Mouse (Mus musculus) midbrain, postnatal 0 days (tissue): ENCODE data around the gene Emc9. TPM values are rescaled to one million over a fixed set of nuclear protein-coding genes. Genes with fewer than 3 reads are reported as not detected.

Source experiments
- ATAC-seq: fragments of 200-750 bp; cut with Nextera tagmentation; 2 replicates; pipeline ENCODE4 v1.8.0; 2017; ENCODE audit warnings: moderate number of reproducible peaks, mild to moderate bottlenecking, moderate TSS enrichment, moderate library complexity; ENCODE audit not compliant: low FRiP score
- DNase-seq: peaks from one replicate; pipeline ENCODE4 v3.0.0-alpha.2; 2015; ENCODE audit warnings: low spot score
- H3K27ac ChIP-seq: fragments of 300-500 bp; sonication (generic); 2 replicates; pipeline ENCODE4 v1.5.1; 2014; ENCODE audit warnings: low read depth, mild to moderate bottlenecking, low read length, mixed read lengths
- H3K27me3 ChIP-seq: fragments of 300-500 bp; sonication (generic); 2 replicates; pipeline ENCODE4 v1.6.1; 2014; ENCODE audit warnings: low read length, control low read depth, mixed read lengths; ENCODE audit not compliant: insufficient read depth
- H3K36me3 ChIP-seq: fragments of 300-500 bp; sonication (generic); 2 replicates; pipeline ENCODE4 v1.6.1; 2014; ENCODE audit warnings: low read length, control low read depth, mixed read lengths; ENCODE audit not compliant: insufficient read depth
- H3K4me1 ChIP-seq: fragments of 300-500 bp; sonication (generic); 2 replicates; pipeline ENCODE4 v1.6.1; 2014; ENCODE audit warnings: mild to moderate bottlenecking, control low read depth, antibody characterized with exemption, low read length, mixed read lengths; ENCODE audit not compliant: insufficient read depth
- H3K4me2 ChIP-seq: fragments of 300-500 bp; sonication (generic); 2 replicates; pipeline ENCODE4 v1.6.1; 2014; ENCODE audit warnings: low read depth, mild to moderate bottlenecking, low read length, mixed read lengths; ENCODE audit not compliant: poor library complexity, severe bottlenecking
- H3K4me3 ChIP-seq: fragments of 300-500 bp; sonication (generic); 2 replicates; pipeline ENCODE4 v1.5.1; 2014; ENCODE audit warnings: low read depth, mild to moderate bottlenecking, low read length, moderate library complexity
- H3K9ac ChIP-seq: fragments of 300-500 bp; sonication (generic); replicated peaks from 2 replicates; pipeline ENCODE4 v1.6.1; 2014; ENCODE audit warnings: mild to moderate bottlenecking, low read length, moderate library complexity, mixed read lengths; ENCODE audit not compliant: poor library complexity, severe bottlenecking
- H3K9me3 ChIP-seq: fragments of 300-500 bp; sonication (generic); 2 replicates; pipeline ENCODE4 v1.6.1; 2016; ENCODE audit warnings: low read length, control low read depth
- CTCF ChIP-seq: IDR thresholded peaks from 2 replicates; pipeline ENCODE4 v1.5.1; 2016; ENCODE audit warnings: antibody characterized with exemption, mild to moderate bottlenecking
- WGBS: fragments of 180-500 bp; shearing (Covaris S2); extraction: QIAGEN DNeasy Blood & Tissue Kit; methylation state at CpG from one replicate; pipeline ENCODE4 v1.1.7; 2014; 5-methylcytosine and 5-hydroxymethylcytosine counted together
- polyA plus RNA-seq: library from polyadenylated mRNA; unstranded; fragments of >200 nt; fragmentation: Nextera tagmentation; extraction: Ambion mirVana; gene quantifications from 2 replicates; pipeline ENCODE4 v1.2.1, GENCODE M21; 2015
- total RNA-seq: library from RNA; depleted of rRNA; stranded (reverse); fragments of >200 nt; gene quantifications from 2 replicates; pipeline ENCODE4 v1.2.3, GENCODE M21; 2014

The Emc9 gene
- total and polyA plus RNA-seq, 2 experiments from 2014 or later, result 36.3 to 74.3 TPM

GRCm38 (mm10) chr14:55551794-55552193 is 33.3 kb downstream of the Emc9 start:
- ATAC-seq, result no peak
- Histone ChIP-seq H3K36me3 (peaks cover 28% of the 10 kb centered on the region), H3K27ac (no peak overlapping the region), H3K4me3 (no peak overlapping the region), H3K4me2 (no peak overlapping the region), H3K9ac (no peak overlapping the region), H3K27me3 (no peaks in the 10 kb centered on the region), H3K9me3 (no peaks in the 10 kb centered on the region), H3K4me1 (no peaks in the 10 kb centered on the region)
- DNase-seq, result no peak
- WGBS, result 92% methylated on average over 8 of the region's 8 CpGs
- no peak for TF ChIP-seq CTCF

- no peak for ATAC-seq
- Histone ChIP-seq H3K9me3 (no peaks in the 10 kb centered on the region), H3K27ac (no peak overlapping the region), H3K9ac (no peak overlapping the region), H3K4me3 (no peak overlapping the region), H3K4me1 (no peaks in the 10 kb centered on the region), H3K36me3 (peaks cover 32% of the 10 kb centered on the region), H3K4me2 (no peak overlapping the region), H3K27me3 (no peaks in the 10 kb centered on the region)
- DNase-seq, result no peak
- no peak for TF ChIP-seq CTCF
- WGBS, result 69% methylated on average over 5 of the region's 5 CpGs
These were observed 33.8 kb downstream of the Emc9 start for GRCm38 (mm10) chr14:55551347-55551746.

- H3K9ac ChIP-seq, result no peak overlapping the region
- TF ChIP-seq CTCF, result no peak
- no peak for DNase-seq
- no peaks in the 10 kb centered on the region for H3K9me3 ChIP-seq
- H3K36me3 ChIP-seq, result peaks cover 42% of the 10 kb centered on the region
- ATAC-seq, result no peak
- H3K27ac ChIP-seq, result no peak overlapping the region
- no peaks in the 10 kb centered on the region for H3K4me1 ChIP-seq
- H3K4me2 ChIP-seq, result no peak overlapping the region
- no peak overlapping the region for H3K4me3 ChIP-seq
- no peaks in the 10 kb centered on the region for H3K27me3 ChIP-seq
- WGBS, result 80% methylated on average over 6 of the region's 6 CpGs
These were observed 34.9 kb downstream of the Emc9 start for GRCm38 (mm10) chr14:55550191-55550590.

GRCm38 (mm10) chr14:55544334-55544733 is 40.8 kb downstream of the Emc9 start:
- 70% methylated on average over 9 of the region's 9 CpGs for WGBS
- no peak for ATAC-seq
- no peak for DNase-seq

GRCm38 (mm10) chr14:55542268-55542667 is 42.8 kb downstream of the Emc9 start:
- WGBS, result 98% methylated on average over 12 of the region's 12 CpGs

More at GRCm38 (mm10) chr14:55544334-55544733, 40.8 kb downstream of the Emc9 start:
- Histone ChIP-seq H3K4me3 (no peak overlapping the region), H3K27ac (no peak overlapping the region), H3K36me3 (peaks cover 48% of the 10 kb centered on the region), H3K9me3 (no peaks in the 10 kb centered on the region), H3K4me1 (0 out of 2 replicates have a peak, but pooled peaks cover 2% of the 10 kb centered on the region), H3K27me3 (no peaks in the 10 kb centered on the region), H3K4me2 (no peak overlapping the region), H3K9ac (no peak overlapping the region)
- TF ChIP-seq CTCF, result no peak

GRCm38 (mm10) chr14:55540787-55541321 is 44.2 kb downstream of the Emc9 start:
- ATAC-seq (peak; percentile 63), DNase-seq (peak; percentile 72)
- 5% methylated on average over 9 of the region's 10 CpGs for WGBS
- Histone ChIP-seq H3K4me2 (peak overlapping the region; percentile 75), H3K27me3 (no peaks in the 10 kb centered on the region), H3K4me3 (peak overlapping the region; percentile 51), H3K27ac (peak overlapping the region; percentile 90), H3K9me3 (no peaks in the 10 kb centered on the region), H3K9ac (peak overlapping the region; percentile 75), H3K36me3 (peaks cover 20% of the 10 kb centered on the region), H3K4me1 (0 out of 2 replicates have a peak, but pooled peaks cover 2% of the 10 kb centered on the region)
- no peak for TF ChIP-seq CTCF

More at GRCm38 (mm10) chr14:55542268-55542667, 42.8 kb downstream of the Emc9 start:
- H3K36me3 ChIP-seq, result peaks cover 30% of the 10 kb centered on the region
- H3K4me1 ChIP-seq, result 0 out of 2 replicates have a peak, but pooled peaks cover 2% of the 10 kb centered on the region
- no peak for DNase-seq
- H3K4me2 ChIP-seq, result no peak overlapping the region
- TF ChIP-seq CTCF, result no peak
- H3K9me3 ChIP-seq, result no peaks in the 10 kb centered on the region
- no peaks in the 10 kb centered on the region for H3K27me3 ChIP-seq
- ATAC-seq, result no peak
- H3K9ac ChIP-seq, result no peak overlapping the region
- no peak overlapping the region for H3K4me3 ChIP-seq
- no peak overlapping the region for H3K27ac ChIP-seq
